Mouse (Mus musculus) erythroblast, adult 5-6 weeks (primary cell): ENCODE data around the gene Hist2h2aa2. TPM values are rescaled to one million over a fixed set of nuclear protein-coding genes. Genes with fewer than 3 reads are reported as not detected.
"Not testable (repeated sequence)": the region's sequence is repeated elsewhere in the genome, so short reads cannot be mapped to it uniquely, and the experiment has no call there.

Experiments
- ATAC-seq: replicated peaks from 2 replicates; pipeline ENCODE4 v1.8.0; 2016; ENCODE audit warnings: moderate number of reproducible peaks, mild to moderate bottlenecking, moderate TSS enrichment, inconsistent platforms; ENCODE audit not compliant: poor library complexity, low FRiP score, severe bottlenecking
- total RNA-seq, 2 experiments: library from RNA; stranded (forward) in 1 of 2; stranded (reverse) in 1 of 2; fragments of 150-400 nt in 1 of 2; fragments of 200-764, 138-1000 nt in 1 of 2; gene quantifications; 2 replicates each; pipeline versions ENCODE4 v1.2.3 to v1.2.4; 2015 to 2017; ENCODE audit warnings: low replicate concordance in 2 of 2

Gene Hist2h2aa2
- total RNA-seq, 2 experiments from 2014 or later = 65.5 to 1,562 TPM

DNA sequence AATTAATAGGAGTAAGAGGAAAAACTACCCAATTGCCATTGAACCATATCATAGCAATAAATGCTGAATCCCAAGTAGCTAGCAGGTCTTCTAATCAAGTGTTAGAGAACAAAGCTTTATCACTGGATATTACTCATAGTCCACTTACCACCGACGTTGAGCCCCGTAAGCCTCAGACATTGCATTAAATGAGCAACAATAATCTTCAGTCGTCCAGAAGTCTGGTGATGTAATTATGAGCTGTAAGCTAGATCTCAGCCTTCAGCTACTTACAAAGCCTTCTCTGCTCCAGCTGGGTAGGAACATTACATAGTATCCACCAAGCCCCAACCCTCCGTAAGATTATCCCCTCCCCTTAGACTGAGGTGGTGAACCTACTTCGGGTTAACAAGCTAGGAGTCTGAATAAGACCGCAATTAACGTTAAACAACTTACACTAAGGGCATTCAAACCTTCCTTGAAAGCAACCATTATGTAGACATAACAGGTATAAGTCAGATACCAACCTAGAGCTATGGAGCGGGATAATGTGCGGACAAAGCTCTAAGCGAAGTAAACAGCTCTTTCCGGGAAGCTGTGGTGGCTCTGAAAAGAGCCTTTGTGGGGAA lies 2.1 kb downstream of the Hist2h2aa2 start:
- ATAC-seq = peak; percentile 16

GRCm38 (mm10) chr3:96237335-96237903 lies 2.7 kb downstream of the Hist2h2aa2 start:
- ATAC-seq = no peak

DNA sequence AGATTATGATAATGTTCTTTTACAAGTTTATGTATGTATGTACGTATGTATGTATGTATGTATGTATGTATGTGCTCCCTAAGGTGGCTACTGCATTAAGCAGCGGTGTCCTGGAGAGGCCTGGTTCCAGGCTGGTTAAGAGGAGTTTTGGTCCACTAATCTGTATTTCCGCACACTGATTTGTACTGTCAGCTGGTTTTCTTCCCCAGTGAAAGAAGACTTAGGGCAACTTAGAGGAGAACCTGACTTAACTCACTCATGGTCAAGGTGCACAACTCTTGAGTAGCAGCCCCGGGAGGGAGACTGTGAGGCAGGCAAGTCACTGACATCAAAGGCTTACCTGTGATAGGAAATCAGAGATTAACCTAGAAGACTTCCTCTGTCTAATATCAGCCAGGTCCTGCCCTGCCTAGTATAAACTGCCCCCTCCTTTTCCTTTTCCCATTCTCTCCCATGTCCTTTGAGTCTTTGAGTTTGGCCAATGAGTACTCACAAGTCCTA lies 3.2 kb downstream of the Hist2h2aa2 start:
- no peak for ATAC-seq

- ATAC-seq = no peak
Measured at GRCm38 (mm10) chr3:96235836-96236235, 4.2 kb downstream of the Hist2h2aa2 start.

DNA sequence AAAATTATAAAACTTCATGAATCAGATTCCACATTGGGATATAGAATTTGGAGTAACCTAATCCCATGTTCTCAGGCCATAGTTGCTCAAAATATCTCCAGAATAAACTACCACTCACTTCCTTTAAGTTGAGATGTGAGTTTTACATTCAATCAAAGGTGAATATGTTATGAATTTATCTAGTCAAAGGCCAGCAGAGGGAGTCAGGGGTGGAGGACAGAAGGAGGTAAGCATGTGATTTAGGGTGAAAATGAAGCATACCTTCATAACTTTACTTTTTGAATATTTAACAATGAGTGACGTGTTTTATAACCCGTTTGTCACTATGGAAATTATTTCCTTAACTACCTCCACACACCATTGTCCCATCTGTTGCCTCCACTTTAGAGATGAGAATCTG lies 5.2 kb downstream of the Hist2h2aa2 start:
- no peak for ATAC-seq

DNA sequence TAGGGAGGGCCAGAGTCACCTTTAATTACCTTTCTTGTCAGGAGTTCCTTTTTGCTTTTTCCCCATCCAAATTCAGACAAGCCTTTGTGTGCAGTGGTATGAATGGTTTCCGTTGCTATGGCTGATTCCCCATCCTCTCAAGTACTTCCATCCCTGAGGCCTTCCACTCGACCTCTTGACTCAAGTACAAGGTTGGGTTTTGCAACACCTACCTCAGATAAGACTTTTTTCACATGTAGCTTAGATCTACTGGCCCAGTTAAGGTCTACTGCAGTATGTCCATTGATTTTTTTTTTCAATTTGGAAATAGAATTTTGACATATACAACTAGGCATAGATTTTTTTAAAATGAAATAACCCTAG lies 8.3 kb downstream of the Hist2h2aa2 start:
- ATAC-seq = no peak

GRCm38 (mm10) chr3:96230910-96231757 lies 8.9 kb downstream of the Hist2h2aa2 start:
- ATAC-seq = no peak

- ATAC-seq = no peak
Measured at GRCm38 (mm10) chr3:96230404-96230803, 9.7 kb downstream of the Hist2h2aa2 start.

GRCm38 (mm10) chr3:96228828-96229227 lies 11.2 kb downstream of the Hist2h2aa2 start:
- no peak for ATAC-seq

GRCm38 (mm10) chr3:96226695-96227648 lies 13.1 kb downstream of the Hist2h2aa2 start:
- ATAC-seq = no peak

GRCm38 (mm10) chr3:96225421-96225820 lies 14.7 kb downstream of the Hist2h2aa2 start:
- no peak for ATAC-seq

DNA sequence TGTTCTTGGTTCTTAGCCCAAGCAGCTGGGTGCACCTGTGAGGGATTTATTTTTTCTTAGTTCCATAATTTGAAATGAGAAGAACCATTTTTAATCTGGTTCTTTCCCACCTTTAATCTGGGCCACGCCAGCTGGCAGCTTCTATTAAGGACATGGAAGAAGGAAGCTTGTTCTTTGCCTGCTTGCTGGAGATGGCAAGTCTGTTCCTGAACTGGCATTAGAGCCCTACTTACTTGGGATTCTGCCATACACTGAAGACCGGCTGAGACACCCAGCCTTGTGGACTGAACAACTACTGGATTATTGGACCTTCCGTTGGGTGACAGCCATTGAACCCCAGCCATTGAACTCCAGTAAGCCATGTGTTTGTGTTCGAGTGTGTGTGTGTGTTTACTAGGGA lies 17.3 kb downstream of the Hist2h2aa2 start:
- ATAC-seq = no peak

DNA sequence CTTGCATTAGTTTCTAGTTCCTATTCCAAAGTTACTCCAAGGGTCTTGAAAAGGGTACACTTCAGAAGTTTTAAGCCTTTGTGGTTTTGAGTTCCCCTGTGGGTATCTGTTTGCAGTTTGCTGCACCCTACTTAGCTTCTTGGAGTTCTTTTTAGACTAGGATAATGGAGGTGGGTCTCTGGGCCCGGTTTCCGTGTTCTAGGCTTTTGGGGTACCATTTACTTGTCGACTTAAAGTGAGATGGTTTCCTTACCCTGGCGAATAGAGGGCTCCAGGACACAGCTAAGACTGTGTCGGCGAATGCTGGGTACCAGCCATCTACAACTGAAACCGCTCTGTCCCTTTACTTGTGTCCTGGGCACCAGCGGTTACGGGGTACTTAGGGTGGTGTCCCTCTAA lies 18.4 kb downstream of the Hist2h2aa2 start:
- ATAC-seq = no peak

DNA sequence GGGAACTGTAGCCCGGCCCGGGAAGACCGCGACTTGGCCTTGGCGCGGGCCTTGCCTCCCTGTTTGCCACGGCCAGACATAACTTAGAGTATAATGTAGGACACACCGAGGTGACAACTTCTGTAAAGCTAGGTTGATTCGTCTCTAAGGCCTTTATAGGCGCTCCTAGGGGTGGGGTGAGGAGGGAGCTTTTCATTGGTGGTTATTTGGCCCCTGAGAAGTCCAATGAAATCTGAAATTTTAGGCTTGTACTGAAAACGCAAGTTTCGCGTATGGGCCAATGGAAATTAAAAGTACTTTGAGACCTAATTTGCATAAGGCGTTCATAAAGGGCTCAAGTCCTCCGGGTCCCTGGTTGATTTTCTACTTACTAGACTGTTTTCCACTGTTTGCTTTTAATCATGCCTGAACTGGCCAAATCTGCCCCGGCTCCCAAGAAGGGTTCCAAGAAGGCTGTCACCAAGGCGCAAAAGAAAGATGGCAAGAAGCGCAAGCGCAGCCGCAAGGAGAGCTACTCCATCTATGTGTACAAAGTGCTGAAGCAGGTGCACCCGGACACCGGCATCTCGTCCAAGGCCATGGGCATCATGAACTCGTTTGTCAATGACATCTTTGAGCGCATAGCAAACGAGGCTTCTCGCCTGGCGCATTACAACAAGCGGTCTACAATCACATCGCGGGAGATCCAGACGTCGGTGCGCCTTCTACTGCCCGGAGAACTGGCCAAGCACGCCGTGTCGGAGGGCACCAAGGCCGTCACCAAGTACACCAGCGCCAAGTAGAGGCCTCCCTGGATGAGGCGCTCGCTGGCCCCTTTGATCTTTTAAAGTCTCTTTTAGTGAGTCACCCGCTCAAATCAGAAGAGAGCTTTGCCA lies 19.1 kb downstream of the Hist2h2aa2 start, which contains the start of the genes Hist2h2ac and Hist2h2be:
Gene Hist2h2ac (minus strand): TSS at position 116 of the 875 bp plus-strand sequence.
Gene Hist2h2be (plus strand): TSS at position 355 of the 875 bp plus-strand sequence.
- ATAC-seq = peak; percentile 80

GRCm38 (mm10) chr3:96220131-96220764 lies 19.8 kb downstream of the Hist2h2aa2 start:
- ATAC-seq = not testable (repeated sequence)

DNA sequence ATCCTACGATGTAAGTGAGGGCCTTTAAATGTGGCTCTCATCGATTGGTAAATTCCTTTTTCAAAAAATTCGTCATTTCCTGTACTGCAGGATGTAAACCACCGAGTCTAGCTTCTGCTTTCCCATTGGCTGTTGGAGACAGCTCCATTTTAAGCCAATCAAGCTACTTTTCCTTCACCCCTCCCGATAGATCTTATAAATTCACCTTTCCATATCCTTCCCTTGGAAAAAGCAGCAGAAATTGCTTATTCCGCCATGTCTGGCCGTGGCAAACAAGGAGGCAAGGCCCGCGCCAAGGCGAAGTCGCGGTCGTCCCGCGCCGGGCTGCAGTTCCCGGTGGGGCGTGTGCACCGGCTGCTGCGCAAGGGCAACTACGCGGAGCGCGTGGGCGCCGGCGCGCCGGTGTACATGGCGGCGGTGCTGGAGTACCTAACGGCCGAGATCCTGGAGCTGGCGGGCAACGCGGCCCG lies 20.4 kb downstream of the Hist2h2aa2 start, which contains the start of the genes Bola1 and Hist2h2ab:
Gene Bola1 (minus strand): TSS at position 49 of the 470 bp plus-strand sequence.
Gene Hist2h2ab (plus strand): TSS at position 205 of the 470 bp plus-strand sequence.
- peak; percentile 66 for ATAC-seq

- ATAC-seq = peak; percentile 40
Measured at GRCm38 (mm10) chr3:96219191-96219641, 20.9 kb downstream of the Hist2h2aa2 start.

DNA sequence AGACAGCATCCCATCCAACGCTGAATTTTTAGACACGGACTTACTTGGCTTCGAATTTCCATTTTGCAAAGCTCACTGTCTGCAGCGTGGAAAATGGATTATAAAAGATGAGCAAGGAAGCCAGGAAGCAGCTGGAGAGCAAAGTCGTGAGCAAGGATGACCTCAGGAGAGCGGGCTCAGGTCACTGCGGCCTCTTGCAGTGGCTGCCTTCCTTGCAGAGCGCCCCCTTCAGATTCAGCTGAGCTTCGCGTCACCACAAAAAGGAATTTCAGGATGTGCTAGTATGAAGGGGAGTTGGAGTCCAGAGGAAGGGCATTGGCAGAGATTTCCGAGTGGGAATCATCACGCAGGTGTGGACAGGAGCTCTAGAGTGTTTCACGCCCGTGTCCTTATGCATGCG lies 30.8 kb downstream of the Hist2h2aa2 start:
- ATAC-seq = no peak
